Mouse (Mus musculus) bone marrow macrophage, adult 2 months (primary cell): ENCODE measurements at regions not wholly inside any gene's neighbourhood (a gene's known extent, or its start where the extent isn't known, plus 50 kb on each side); places are given as distances from the start of the nearest gene placed in this dataset.

Source experiments
- CTCF ChIP-seq: IDR thresholded peaks from 2 replicates; pipeline ENCODE4 v1.5.1; 2012; ENCODE audit warnings: low read depth, mild to moderate bottlenecking, low read length, moderate library complexity
- POLR2A ChIP-seq: IDR thresholded peaks from 2 replicates; pipeline ENCODE4 v1.6.1; 2012; ENCODE audit warnings: mild to moderate bottlenecking, low read depth, low read length, borderline replicate concordance

- TF ChIP-seq CTCF (no peak), POLR2A (no peak)
Measured at GRCm38 (mm10) chr1:72936231-72936630, 61.5 kb upstream of the Igfbp5 start.
